Mouse (Mus musculus) liver, embryonic 12.5 days (tissue): ENCODE results near the gene Snx29. TPM values are rescaled to one million over a fixed set of nuclear protein-coding genes. Genes with fewer than 3 reads are reported as not detected.
"Not testable (repeated sequence)": the region's sequence is repeated elsewhere in the genome, so short reads cannot be mapped to it uniquely, and the experiment has no call there.

Experiments
- ATAC-seq: fragments of 200-750 bp; cut with Nextera tagmentation; 2 replicates; pipeline ENCODE4 v1.8.0; 2017; ENCODE audit warnings: moderate number of reproducible peaks, mild to moderate bottlenecking, moderate library complexity
- H3K27ac ChIP-seq: fragments of 300-500 bp; sonication (generic); 2 replicates; pipeline ENCODE4 v1.5.1; 2016; ENCODE audit warnings: mild to moderate bottlenecking
- H3K27me3 ChIP-seq: fragments of 300-500 bp; sonication (generic); replicated peaks from 2 replicates; pipeline ENCODE4 v1.6.1; 2016; ENCODE audit warnings: mild to moderate bottlenecking, moderate library complexity
- H3K36me3 ChIP-seq: fragments of 300-500 bp; sonication (generic); 2 replicates; pipeline ENCODE4 v1.6.1; 2016; ENCODE audit warnings: mild to moderate bottlenecking, moderate library complexity
- H3K4me1 ChIP-seq: fragments of 300-500 bp; sonication (generic); 2 replicates; pipeline ENCODE4 v1.6.1; 2016
- H3K4me2 ChIP-seq: fragments of 300-500 bp; sonication (generic); 2 replicates; pipeline ENCODE4 v1.6.1; 2016; ENCODE audit warnings: mild to moderate bottlenecking, moderate library complexity
- H3K4me3 ChIP-seq: fragments of 300-500 bp; sonication (generic); 2 replicates; pipeline ENCODE4 v1.5.1; 2016; ENCODE audit warnings: mild to moderate bottlenecking, moderate library complexity
- H3K9ac ChIP-seq: fragments of 300-500 bp; sonication (generic); 2 replicates; pipeline ENCODE4 v1.6.1; 2016; ENCODE audit warnings: mild to moderate bottlenecking, moderate library complexity
- H3K9me3 ChIP-seq: fragments of 300-500 bp; sonication (generic); replicated peaks from 2 replicates; pipeline ENCODE4 v1.6.1; 2016; ENCODE audit warnings: mild to moderate bottlenecking, moderate library complexity
- WGBS: fragments of 180-500 bp; shearing (Covaris S2); methylation state at CpG from one replicate; pipeline ENCODE4 v1.1.7; 2016; ENCODE audit not compliant: insufficient replicate concordance; 5-methylcytosine and 5-hydroxymethylcytosine counted together
- polyA plus RNA-seq: library from polyadenylated mRNA; unstranded; fragments of >200 nt; fragmentation: Nextera tagmentation; extraction: Ambion mirVana; gene quantifications from 2 replicates; pipeline ENCODE4 v1.2.1, GENCODE M21; 2016

The Snx29 gene
- polyA plus RNA-seq, 1 experiment from 2014 or later = 4.9 TPM

GRCm38 (mm10) chr16:11420311-11421080 is 97.8 kb downstream of the Snx29 start:
- Histone ChIP-seq H3K9me3 (0 out of 2 replicates have a peak, but pooled peaks cover 6% of the 10 kb centered on the region), H3K27ac (no peak overlapping the region), H3K36me3 (peaks cover 6% of the 10 kb centered on the region), H3K9ac (no peak overlapping the region), H3K4me2 (no peak overlapping the region), H3K4me3 (no peak overlapping the region), H3K4me1 (peaks cover 32% of the 10 kb centered on the region), H3K27me3 (no peaks in the 10 kb centered on the region)
- WGBS = 56% methylated on average over 12 of the region's 12 CpGs
- no peak for ATAC-seq

- H3K9ac ChIP-seq = peak overlapping the region; percentile 47
- no peaks in the 10 kb centered on the region for H3K27me3 ChIP-seq
- WGBS = 38% methylated on average over 1 of the region's 1 CpGs
- H3K4me2 ChIP-seq = peak overlapping the region; percentile 57
- ATAC-seq = peak; percentile 86
- H3K9me3 ChIP-seq = 0 out of 2 replicates have a peak, but pooled peaks cover 6% of the 10 kb centered on the region
- H3K36me3 ChIP-seq = peaks cover 6% of the 10 kb centered on the region
- peaks cover 36% of the 10 kb centered on the region for H3K4me1 ChIP-seq
- H3K27ac ChIP-seq = peak overlapping the region; percentile 80
- H3K4me3 ChIP-seq = no peak overlapping the region
Measured at GRCm38 (mm10) chr16:11422165-11422564, 99.5 kb downstream of the Snx29 start.

- no peak; the same call in 1 of the 2 replicates for ATAC-seq
- H3K4me3 ChIP-seq = no peak overlapping the region
- H3K9me3 ChIP-seq = 0 out of 2 replicates have a peak, but pooled peaks cover 6% of the 10 kb centered on the region
- peaks cover 38% of the 10 kb centered on the region for H3K4me1 ChIP-seq
- no peaks in the 10 kb centered on the region for H3K27me3 ChIP-seq
- H3K36me3 ChIP-seq = peaks cover 6% of the 10 kb centered on the region
- H3K27ac ChIP-seq = peak overlapping the region; percentile 80
- 0 out of 2 replicates have a peak overlapping the region, but pooled peaks have one; percentile 47 for H3K9ac ChIP-seq
- WGBS = 89% methylated on average over 2 of the region's 2 CpGs
- H3K4me2 ChIP-seq = peak overlapping the region; percentile 57; the same call in 1 of the 2 replicates
Measured at GRCm38 (mm10) chr16:11422889-11423610, 100.3 kb downstream of the Snx29 start.

- not testable (repeated sequence) for H3K27ac ChIP-seq, H3K4me2 ChIP-seq, H3K9ac ChIP-seq, H3K36me3 ChIP-seq, H3K27me3 ChIP-seq, ATAC-seq, H3K9me3 ChIP-seq, H3K4me3 ChIP-seq
- H3K4me1 ChIP-seq = peaks cover 38% of the 10 kb centered on the region
- WGBS = 88% methylated on average over 2 of the region's 2 CpGs
Measured at GRCm38 (mm10) chr16:11423611-11424297, 101.0 kb downstream of the Snx29 start.

- Histone ChIP-seq H3K9ac (no peak overlapping the region), H3K4me2 (no peak overlapping the region), H3K27me3 (no peaks in the 10 kb centered on the region), H3K27ac (no peak overlapping the region), H3K36me3 (peaks cover 6% of the 10 kb centered on the region), H3K9me3 (0 out of 2 replicates have a peak, but pooled peaks cover 6% of the 10 kb centered on the region), H3K4me1 (peaks cover 38% of the 10 kb centered on the region), H3K4me3 (no peak overlapping the region)
- no peak for ATAC-seq
- WGBS = 88% methylated on average over 9 of the region's 9 CpGs
Measured at GRCm38 (mm10) chr16:11424568-11425145, 101.9 kb downstream of the Snx29 start.

GRCm38 (mm10) chr16:11425279-11425678 is 102.6 kb downstream of the Snx29 start:
- Histone ChIP-seq H3K4me3 (no peak overlapping the region), H3K27me3 (no peaks in the 10 kb centered on the region), H3K27ac (no peak overlapping the region), H3K4me1 (peaks cover 35% of the 10 kb centered on the region), H3K36me3 (peaks cover 6% of the 10 kb centered on the region), H3K9ac (no peak overlapping the region), H3K9me3 (0 out of 2 replicates have a peak, but pooled peaks cover 6% of the 10 kb centered on the region), H3K4me2 (no peak overlapping the region)
- ATAC-seq = no peak
- 54% methylated on average over 7 of the region's 7 CpGs for WGBS

GRCm38 (mm10) chr16:11426810-11427537 is 104.3 kb downstream of the Snx29 start:
- 47% methylated on average over 8 of the region's 8 CpGs for WGBS
- Histone ChIP-seq H3K9ac (no peak overlapping the region), H3K4me2 (no peak overlapping the region), H3K27ac (no peak overlapping the region), H3K9me3 (0 out of 2 replicates have a peak, but pooled peaks cover 6% of the 10 kb centered on the region), H3K4me3 (no peak overlapping the region), H3K36me3 (peaks cover 6% of the 10 kb centered on the region), H3K27me3 (no peaks in the 10 kb centered on the region), H3K4me1 (peaks cover 18% of the 10 kb centered on the region)
- ATAC-seq = 0 out of 2 replicates have a peak, but pooled peaks have one; percentile 43

GRCm38 (mm10) chr16:11429784-11430183 is 107.1 kb downstream of the Snx29 start:
- Histone ChIP-seq H3K4me3 (no peak overlapping the region), H3K4me2 (no peak overlapping the region), H3K27me3 (no peaks in the 10 kb centered on the region), H3K4me1 (peaks cover 6% of the 10 kb centered on the region), H3K9me3 (no peaks in the 10 kb centered on the region), H3K36me3 (no peaks in the 10 kb centered on the region), H3K27ac (no peak overlapping the region), H3K9ac (no peak overlapping the region)
- ATAC-seq = no peak
- 61% methylated on average over 3 of the region's 3 CpGs for WGBS

GRCm38 (mm10) chr16:11430520-11430919 is 107.8 kb downstream of the Snx29 start:
- Histone ChIP-seq H3K4me3 (no peak overlapping the region), H3K27me3 (no peaks in the 10 kb centered on the region), H3K4me2 (no peak overlapping the region), H3K9me3 (no peaks in the 10 kb centered on the region), H3K27ac (no peak overlapping the region), H3K9ac (no peak overlapping the region), H3K36me3 (no peaks in the 10 kb centered on the region), H3K4me1 (peaks cover 6% of the 10 kb centered on the region)
- WGBS = 77% methylated on average over 6 of the region's 6 CpGs
- no peak for ATAC-seq

- H3K4me1 ChIP-seq = no peaks in the 10 kb centered on the region
- no peak overlapping the region for H3K9ac ChIP-seq
- no peaks in the 10 kb centered on the region for H3K9me3 ChIP-seq
- H3K4me3 ChIP-seq = no peak overlapping the region
- no peak overlapping the region for H3K27ac ChIP-seq
- H3K27me3 ChIP-seq = no peaks in the 10 kb centered on the region
- ATAC-seq = no peak
- no peak overlapping the region for H3K4me2 ChIP-seq
- no peaks in the 10 kb centered on the region for H3K36me3 ChIP-seq
Measured at GRCm38 (mm10) chr16:11433779-11434178, 111.1 kb downstream of the Snx29 start.

- no peak overlapping the region for H3K4me2 ChIP-seq
- no peak for ATAC-seq
- WGBS = 67% methylated on average over 3 of the region's 3 CpGs
Measured at GRCm38 (mm10) chr16:11437641-11438040, 114.9 kb downstream of the Snx29 start.

More at GRCm38 (mm10) chr16:11437641-11438040, 114.9 kb downstream of the Snx29 start:
- H3K4me3 ChIP-seq = no peak overlapping the region
- no peaks in the 10 kb centered on the region for H3K4me1 ChIP-seq
- no peak overlapping the region for H3K9ac ChIP-seq
- H3K9me3 ChIP-seq = no peaks in the 10 kb centered on the region
- no peaks in the 10 kb centered on the region for H3K36me3 ChIP-seq
- H3K27me3 ChIP-seq = no peaks in the 10 kb centered on the region
- no peak overlapping the region for H3K27ac ChIP-seq
